Mouse (Mus musculus) c-Kit-positive CD71-positive TER-119-positive erythroid progenitor cells, embryonic 14.5 days (primary cell): ENCODE results near the gene Srxn1.

Experiments used
- DNase-seq: peaks from one replicate; pipeline ENCODE4 v3.0.0-alpha.2; 2013; ENCODE audit warnings: low spot score

The Srxn1 gene

GRCm38 (mm10) chr2:152089581-152089980 is 15.7 kb upstream of the Srxn1 start:
- DNase-seq: no peak

GRCm38 (mm10) chr2:152090486-152090885 is 14.8 kb upstream of the Srxn1 start:
- no peak for DNase-seq

- no peak for DNase-seq
Observed at GRCm38 (mm10) chr2:152091342-152092056, 13.8 kb upstream of the Srxn1 start.

DNA sequence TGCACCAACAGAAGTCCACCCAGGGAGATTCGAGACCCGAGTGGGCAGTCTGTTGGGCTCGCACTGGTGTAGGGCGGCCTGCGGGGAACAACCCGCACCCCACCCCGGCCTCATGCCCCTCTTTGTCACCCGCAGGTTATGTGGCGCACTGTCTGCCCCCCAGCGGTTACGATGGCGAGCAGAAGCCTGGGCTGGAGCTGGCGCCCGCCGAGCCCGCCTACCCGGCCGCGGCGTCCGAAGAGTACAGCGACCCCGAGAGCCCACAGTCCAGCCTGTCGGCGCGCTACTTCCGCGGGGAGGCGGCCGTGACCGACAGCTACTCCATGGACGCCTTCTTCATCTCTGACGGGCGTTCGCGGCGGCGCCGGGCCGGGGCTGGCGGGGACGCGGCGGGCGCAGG is 12.4 kb upstream of the Srxn1 start:
- DNase-seq: no peak

- no peak for DNase-seq
Observed at GRCm38 (mm10) chr2:152093356-152093792, 11.9 kb upstream of the Srxn1 start.

DNA sequence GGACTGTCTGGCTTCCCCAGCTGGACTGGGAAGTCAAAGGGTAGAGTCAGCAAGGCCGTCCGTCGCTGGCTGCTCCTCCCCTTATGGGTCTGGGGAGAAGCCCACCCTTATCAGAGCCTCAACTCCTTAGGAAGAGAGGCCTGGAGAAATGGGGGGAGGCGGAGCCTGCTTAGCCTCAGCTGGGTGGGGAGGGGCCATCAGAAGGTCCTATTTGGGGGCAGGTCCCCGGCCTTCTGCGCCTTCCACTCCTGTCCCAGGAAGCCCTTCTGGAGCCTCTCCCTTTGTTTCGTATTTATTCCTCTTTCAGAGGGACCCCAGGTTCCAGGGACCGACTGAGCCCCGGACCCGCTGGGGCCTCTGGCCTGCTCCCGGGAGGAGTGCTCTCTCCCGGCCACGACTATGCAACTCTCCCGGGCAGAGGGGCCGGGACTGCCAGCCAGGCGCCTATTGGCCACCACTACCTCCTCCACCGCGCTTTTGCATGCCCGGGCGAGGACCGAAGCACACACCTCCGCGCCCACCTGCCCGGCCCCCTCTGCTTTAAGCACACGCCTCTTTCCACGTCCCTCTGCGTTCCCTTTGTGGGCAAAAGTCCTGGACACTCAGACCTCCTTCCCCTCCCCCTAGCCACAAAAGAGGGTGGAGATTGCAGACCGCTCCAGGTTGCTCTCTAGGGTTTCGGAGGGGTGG is 10.3 kb upstream of the Srxn1 start:
- DNase-seq: no peak

DNA sequence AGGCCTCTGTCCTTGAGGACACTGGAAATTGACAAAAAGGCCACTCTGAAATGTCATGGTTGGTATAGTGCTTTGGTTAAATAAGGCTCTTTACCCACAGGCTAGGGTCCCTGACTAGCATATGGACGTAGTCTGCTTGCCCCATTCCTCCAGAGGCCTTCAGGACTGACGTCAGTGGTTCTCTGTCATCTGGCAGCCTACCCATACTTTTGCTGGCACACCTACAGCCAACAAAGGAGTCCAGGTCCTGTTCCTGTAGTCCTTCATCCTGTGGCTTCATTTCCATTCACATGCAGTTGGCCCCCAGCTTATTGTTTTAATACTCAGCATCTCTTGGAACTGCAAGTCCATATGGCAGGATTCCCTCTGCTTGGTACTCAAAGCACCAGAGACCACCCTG is 8.4 kb upstream of the Srxn1 start:
- DNase-seq: no peak

DNA sequence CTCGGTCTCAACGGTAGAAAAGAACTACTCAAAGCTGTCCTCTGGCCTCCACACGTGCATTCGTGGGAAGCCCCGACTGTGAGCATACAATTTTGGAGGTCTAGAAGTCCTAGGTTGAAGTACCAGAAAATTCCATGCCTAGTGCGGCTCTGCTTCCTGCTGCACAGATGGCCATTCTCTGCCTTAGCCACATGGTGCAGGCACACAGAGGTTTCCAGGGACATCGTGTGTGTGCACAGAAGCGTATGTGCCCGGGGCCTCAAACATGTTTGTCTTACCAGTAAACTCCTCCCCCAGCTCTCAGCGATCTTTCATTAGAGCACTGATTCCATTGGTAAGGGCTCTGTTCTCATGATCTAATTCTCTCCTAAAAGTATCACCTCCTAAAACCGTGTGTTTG is 7.4 kb upstream of the Srxn1 start:
- no peak for DNase-seq

- DNase-seq: no peak
Observed at GRCm38 (mm10) chr2:152099538-152099937, 5.8 kb upstream of the Srxn1 start.

GRCm38 (mm10) chr2:152101761-152102160 is 3.6 kb upstream of the Srxn1 start:
- DNase-seq: no peak

DNA sequence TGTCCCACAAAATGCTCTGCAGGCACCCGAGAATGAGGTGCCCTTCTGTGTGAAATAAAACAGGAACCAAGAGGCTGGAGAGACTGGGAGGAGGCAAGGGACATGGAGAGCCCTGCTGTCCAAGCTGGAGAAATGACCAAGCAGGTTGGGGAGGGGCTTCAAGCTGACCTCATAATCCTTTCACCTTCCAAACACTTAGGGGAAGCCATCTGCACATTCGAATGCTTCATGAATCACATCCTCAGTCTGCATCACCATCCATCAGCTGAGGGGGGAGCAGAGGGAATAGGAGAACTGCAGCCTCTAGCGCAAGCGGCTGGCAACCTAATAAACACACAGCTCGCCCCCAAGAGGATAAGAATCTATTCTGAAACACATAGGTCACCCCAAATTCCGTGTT is 2.9 kb upstream of the Srxn1 start:
- DNase-seq: no peak

DNA sequence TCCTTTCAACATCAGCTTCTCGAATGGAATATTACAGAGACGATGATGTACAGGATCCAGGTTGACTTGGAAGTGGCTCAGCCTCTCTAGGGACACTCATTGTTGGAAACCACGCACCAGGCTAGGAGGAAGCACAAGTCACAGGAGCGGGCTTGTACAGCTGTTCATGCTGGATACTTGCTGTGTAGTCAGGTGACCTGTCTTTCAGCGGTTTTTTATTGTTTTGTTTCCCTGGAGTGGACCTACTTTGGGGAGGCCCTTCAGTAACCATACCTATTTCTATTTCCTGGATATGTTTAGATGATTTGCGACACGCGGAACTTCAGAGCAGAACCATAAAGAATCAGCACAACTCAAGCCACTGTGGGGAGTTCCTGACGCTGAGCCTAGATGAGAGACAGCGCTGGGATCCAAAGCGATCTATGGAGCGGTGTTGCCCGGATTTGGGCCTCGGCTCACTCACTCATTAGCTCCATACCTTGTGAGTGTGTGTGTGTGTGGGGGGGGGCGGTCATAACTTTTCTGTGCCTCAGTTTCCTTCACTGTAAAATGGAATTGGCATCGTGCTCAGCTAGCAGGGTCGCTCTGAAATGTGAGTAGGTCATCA is 502 bp upstream of the Srxn1 start:
- peak; percentile 49 for DNase-seq

GRCm38 (mm10) chr2:152106225-152106595 is 894 bp downstream of the Srxn1 start:
- DNase-seq: no peak

DNA sequence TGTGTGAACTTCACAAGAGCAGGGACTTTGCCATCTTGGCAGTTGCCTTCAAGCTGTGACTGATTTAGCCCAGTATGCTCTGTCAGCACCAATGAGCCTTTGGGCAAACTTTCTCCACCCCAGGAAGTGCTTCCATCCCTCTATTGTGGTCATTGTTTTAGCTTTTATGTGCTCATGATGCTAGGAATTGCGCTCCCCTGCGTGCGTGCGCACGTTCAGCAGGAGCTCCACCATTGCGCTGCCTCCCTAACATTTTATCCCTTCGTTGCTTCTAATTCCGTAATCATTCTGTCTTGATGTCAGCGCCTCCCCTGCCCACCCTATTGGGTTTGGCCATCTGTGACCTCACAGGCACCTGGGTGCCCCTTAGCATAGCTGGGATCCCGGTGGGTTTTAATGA is 1.3 kb downstream of the Srxn1 start:
- DNase-seq: no peak

GRCm38 (mm10) chr2:152108702-152109101 is 3.4 kb downstream of the Srxn1 start:
- DNase-seq: no peak

- no peak for DNase-seq
Observed at GRCm38 (mm10) chr2:152109386-152109785, 4.1 kb downstream of the Srxn1 start.

DNA sequence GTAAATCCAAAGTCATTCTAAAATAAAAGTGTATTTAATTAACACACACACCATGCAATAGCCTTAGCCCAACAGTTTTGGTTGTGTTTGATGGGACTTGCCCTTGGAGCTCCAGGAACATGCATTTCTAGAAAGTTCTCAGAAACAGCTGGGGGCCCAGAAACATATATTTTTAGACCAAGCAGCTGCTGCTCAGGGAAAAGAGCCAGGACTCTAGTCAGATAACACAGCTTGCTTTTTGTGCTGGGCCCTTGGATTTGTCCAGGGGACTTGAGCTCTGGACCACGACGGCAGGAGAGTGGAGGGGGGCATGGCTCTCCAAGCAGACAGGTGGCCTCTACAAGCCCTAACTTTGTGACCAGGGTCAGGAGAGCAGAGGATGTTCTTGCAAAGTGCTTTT is 6.0 kb downstream of the Srxn1 start:
- DNase-seq: no peak

DNA sequence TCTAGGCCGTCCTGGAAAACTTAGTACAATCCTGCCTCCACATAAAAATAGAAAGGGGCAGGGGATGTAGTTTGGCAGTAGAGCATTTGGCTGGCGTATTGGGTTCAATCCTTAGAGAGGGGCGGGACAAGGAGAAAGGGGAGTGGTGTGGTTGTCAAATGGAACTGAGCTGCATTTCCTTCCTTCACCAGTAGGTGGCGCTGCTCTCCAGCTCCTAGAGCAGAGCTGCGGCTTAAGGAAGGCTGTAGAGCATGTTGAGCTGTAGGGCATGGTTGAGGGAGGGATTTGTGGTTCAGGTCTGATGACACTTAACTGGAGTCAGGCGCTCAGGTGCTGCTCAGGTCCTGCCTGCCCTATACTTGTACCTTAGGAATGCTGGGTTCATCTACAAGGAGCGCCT is 6.6 kb downstream of the Srxn1 start:
- peak; percentile 94 for DNase-seq

DNA sequence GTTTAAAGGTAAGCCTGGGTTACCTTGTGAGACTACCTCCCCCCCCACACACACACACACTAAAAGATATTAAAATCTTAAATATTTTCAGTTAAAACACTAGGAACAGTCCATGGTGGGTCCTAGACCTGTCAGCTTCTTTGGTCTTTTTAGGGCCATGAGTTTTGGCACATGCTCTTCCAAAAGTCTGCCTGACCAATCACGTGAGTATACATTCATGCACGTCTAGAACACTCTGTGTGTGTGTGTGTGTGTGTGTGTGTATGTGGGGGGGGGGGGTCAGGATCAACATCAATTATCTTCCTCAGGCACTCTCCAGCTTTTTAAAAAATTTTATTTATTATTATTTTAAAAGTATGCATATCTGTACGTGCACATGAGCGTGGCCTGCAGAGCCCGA is 7.2 kb downstream of the Srxn1 start:
- no peak for DNase-seq

GRCm38 (mm10) chr2:152112970-152113369 is 7.7 kb downstream of the Srxn1 start:
- DNase-seq: no peak

DNA sequence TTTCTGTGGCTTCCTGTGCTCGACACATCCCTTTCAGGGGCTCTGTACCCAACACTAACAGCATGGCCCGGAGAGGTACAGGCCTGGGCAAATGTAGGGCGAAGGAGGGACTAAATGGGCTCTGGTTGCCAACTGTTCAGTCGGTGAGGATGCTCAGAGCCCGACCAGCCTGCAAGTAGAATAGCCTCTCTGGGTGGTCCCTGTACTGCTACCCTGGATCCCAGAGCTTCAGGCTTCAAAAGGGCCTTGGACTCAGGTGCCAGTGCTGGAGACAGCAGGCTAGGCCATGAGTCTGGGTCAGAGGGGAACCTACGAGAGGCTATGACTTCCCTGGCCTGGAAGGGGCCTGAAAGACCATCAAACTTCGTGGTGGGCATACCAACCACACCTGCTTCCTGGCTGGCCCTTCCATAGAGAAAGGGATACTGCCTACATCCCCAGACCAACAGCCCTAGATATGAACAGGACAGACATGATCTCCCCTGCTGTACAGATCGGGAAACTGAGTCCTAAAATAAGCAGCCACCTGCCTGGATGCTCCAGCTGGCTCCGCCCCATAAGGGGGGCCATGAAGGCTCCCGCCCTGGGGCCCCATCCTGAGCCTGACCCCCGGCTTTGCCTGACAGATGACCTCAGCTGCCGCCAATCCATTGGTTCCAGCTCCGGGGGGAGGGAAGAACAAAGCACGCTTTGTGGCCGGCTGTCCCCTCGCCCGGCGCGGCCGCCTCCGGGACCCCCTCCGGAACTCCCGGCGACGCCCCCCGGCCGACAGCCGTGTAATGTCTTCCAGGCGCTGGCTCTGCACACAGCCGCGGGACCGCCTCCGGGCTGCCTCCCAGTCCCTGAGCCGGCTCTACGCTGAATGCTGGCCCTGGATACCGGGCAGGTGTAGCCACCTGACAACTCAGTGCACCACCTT is 9.0 kb downstream of the Srxn1 start:
- DNase-seq: no peak

DNA sequence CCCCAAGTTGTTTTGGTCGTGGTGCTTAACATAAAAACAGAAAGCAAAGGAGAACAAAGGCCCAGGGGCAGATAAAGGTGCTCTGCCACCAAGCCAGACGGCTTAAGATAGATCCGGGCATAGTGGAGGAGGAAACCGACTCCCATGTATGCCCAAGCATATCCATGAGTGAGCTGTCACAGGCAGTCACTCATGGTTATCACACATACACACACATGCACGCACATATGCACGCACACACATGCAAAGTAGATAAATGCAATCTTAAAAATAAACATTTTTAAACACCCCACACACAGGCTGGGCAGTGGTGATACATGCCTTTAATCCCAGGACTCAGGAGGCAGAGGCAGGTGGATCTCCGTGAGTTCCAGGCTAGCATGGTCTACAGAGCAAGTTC is 12.4 kb downstream of the Srxn1 start:
- no peak for DNase-seq
